Mouse (Mus musculus): Measurements from ENCODE around the gene Elp6.

DNA sequence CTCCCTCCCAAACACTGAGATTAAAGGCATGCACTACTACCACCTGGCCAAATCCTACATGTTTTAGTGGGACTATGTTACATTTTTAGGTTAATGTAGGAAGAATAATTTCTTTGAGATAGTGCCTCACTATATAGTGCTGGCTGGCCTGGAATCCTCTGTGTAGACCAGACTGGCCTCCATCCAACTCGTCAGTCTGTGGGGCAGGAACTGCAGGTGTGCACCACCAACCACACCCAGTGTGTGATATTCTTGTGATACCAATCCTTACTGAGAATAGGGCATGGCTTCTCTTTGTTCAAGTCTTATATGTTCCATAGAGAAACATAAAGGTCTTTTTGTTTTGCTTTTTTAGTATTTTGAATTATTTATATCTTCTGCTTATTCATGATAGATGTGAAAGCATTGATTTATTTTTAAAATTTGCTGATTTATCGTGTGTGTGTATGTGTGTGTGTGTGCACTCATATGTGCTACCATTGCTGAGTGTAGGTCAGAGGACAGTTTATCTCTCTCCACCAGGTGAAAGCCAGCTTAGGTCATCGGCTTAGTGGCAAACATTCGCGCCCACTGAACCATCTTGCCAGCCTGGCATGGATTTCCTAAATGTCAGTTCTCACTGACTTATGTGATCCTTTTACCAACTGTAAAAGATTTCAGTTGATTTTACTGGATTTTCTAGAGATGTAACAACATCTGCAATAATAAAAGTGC lies 35.2 kb downstream of the Elp6 start:
- TF ChIP-seq CTCF (IDR thresholded peaks at IDR 0.05; ENCODE audit: low read depth, low read length) = no peak
- no peak for TF ChIP-seq POLR2A (IDR thresholded peaks at IDR 0.05; ENCODE audit: extremely low read depth, insufficient read depth, low read length)
